Mouse (Mus musculus): ENCODE measurements around the gene Dach1.
A peak's percentile ranks its signal among the peaks of the same experiment; 100 is the strongest.

Dach1 gene

GRCm38 (mm10) chr14:97847641-97848040 is 321.9 kb downstream of the Dach1 start:
- peak; percentile 7 for DNase-seq (ENCODE audit: low spot score)

DNA sequence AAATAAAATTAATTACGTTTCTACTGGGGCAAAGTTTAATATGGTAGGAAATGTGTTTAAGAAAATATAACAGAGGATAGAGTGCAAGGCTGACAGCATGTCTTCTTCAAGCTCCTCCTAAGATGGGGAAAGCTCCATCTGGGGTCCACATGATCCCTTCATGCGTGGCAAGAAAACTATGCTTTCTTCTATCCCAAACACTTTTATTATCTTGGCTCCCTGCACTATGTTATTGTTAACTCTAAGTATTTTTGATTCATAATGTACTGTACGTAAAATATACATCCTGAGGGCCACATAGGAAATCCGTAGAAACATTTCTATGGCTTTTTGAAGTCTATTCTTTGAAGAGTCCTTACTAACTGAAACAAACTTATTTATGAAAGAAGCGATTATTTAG is 330.3 kb downstream of the Dach1 start:
- DNase-seq (ENCODE audit: low spot score) = no peak

DNA sequence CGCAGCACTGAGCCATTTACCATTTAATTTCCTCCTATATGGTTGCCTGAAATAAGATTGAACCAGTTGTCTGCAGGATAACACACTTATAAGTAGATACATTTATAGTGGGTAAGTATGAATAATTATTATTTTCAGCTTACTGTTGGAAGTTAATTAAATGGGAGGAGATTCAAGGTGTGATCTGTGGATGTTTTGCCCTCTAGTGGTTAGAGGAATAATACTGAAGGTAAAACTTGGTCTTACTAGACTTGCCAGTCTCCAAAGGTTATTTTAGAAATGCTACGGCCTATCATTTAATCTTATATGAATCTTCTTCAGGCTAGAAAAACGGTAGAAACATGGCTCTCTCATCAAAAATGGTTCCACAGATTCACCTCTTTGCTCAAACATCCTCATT is 339.7 kb downstream of the Dach1 start:
- no peak for DNase-seq (ENCODE audit: low spot score)

- no peak for DNase-seq (ENCODE audit: low spot score)
Measured at GRCm38 (mm10) chr14:97814555-97815175, 354.9 kb downstream of the Dach1 start.

DNA sequence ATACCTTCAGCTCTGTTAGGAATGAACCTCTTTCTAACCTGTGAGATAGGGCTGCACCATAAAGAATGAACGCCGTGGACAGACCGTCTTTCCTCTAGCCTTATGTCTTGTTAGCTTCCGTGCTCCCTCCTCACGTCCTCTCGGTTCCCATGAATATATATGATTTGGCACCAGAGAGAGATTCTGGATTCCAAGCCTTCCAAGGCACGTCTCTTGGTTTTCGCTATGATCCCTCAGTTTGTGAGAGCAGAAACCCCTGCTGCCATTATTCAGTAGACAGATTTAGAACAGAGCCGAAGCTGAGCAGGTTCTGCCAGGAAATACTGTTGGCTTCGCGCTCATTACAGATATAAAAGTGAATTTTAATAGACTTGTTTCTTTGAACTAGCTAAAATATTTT is 356.0 kb downstream of the Dach1 start:
- no peak for DNase-seq (ENCODE audit: low spot score)

- peak; percentile 7 for DNase-seq (ENCODE audit: low spot score)
Measured at GRCm38 (mm10) chr14:97795385-97795952, 374.1 kb downstream of the Dach1 start.

DNA sequence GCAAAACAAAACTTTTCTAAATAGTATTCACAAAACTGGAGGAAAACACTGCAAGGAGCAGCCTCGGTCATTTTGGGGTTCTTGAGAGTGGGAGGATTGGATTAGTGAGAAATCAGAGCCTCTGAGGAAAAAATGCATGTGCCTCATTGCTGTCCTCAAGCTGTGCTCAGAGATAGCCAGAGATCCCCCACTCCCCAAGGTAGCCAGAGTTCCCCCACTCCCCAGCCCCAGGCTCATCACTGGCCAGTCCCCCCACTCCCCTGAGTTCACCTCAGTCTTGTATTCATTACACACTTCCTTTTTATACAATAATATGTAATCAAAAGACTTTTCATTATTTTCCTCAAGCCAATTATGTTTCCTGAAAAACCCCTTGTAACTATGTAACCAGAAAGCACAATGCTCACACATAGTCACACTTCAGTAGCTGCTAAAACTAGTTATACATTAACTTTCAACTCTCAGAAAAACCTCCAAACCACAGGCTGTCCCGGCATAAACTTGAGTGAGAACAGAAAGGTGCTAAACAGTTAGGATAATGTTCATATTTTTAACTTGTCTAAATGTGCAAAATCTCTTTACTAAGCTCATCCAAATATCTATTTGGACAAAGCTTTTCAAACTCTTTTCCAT is 395.3 kb downstream of the Dach1 start:
- no peak for DNase-seq (ENCODE audit: low spot score)

- DNase-seq (ENCODE audit: low spot score) = no peak
Measured at GRCm38 (mm10) chr14:97754400-97754799, 415.2 kb downstream of the Dach1 start.

DNA sequence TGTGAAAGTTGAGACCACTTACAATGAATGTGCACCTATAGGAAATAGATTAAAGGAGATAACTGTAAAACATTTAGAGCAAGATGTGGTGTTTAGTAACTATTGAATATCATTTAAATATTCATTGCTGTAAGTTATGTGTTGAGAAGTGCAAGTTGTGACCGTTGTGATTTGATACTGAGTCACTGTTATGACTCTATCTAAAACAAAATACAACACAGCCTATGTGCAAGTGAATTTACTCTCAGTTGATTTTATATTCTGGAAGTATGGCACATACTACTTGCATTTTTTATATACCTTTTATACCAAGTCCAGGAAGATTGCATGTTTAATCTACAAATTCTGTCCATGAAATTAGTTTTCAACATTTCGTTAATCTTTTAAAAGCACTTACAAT is 415.6 kb downstream of the Dach1 start:
- DNase-seq (ENCODE audit: low spot score) = no peak

DNA sequence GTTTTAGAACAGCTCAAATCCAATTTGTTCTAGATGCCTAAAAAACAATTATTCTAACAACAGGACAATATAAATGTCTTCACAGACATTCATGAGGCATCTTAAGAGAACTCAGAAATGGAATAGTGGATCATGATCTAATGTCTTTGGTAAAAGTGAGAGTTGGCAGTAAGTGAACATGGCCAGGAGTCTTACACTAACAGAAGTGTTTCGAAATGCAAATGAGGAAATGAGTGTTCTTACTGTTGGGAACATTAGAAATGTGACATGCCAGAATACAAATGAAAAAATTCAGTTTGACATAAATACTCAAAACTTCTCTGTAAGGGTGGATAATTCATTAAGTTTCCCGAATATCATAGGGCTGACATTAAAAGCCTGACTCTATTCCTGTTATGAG is 426.3 kb downstream of the Dach1 start:
- DNase-seq (ENCODE audit: low spot score) = no peak

DNA sequence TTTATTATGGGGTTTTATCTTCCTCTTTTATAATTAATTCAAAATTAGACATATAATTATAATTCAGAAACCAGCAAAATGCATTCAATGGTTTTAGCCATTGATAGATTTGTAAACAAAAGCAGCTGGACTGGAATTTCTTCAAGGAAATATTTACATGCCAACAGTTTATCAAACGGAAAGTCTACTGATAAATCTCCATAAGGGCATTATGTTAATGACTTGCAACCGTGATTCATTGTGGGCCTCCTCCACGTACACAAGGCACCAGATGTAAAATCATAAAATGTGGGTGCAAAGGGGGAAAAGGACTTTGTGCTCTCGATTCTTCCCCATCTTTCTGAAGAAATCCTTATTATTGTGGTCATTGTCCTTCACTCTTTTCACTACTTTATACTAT is 426.8 kb downstream of the Dach1 start:
- no peak for DNase-seq (ENCODE audit: low spot score)
